Mouse (Mus musculus) neural tube, embryonic 13.5 days (tissue): ENCODE results near the gene Opn4. TPM values are rescaled to one million over a fixed set of nuclear protein-coding genes. Genes with fewer than 3 reads are reported as not detected.

Source experiments
- ATAC-seq: fragments of 200-750 bp; cut with Nextera tagmentation; 2 replicates; pipeline ENCODE4 v1.8.0; 2017; ENCODE audit warnings: low read depth, mild to moderate bottlenecking, moderate TSS enrichment, moderate library complexity
- H3K27ac ChIP-seq: fragments of 300-500 bp; sonication (generic); replicated peaks from 2 replicates; pipeline ENCODE4 v1.5.1; 2015; ENCODE audit warnings: moderate library complexity, mild to moderate bottlenecking, inconsistent platforms
- H3K27me3 ChIP-seq: fragments of 300-500 bp; sonication (generic); 2 replicates; pipeline ENCODE4 v1.6.1; 2015; ENCODE audit warnings: mild to moderate bottlenecking, inconsistent platforms
- H3K36me3 ChIP-seq: fragments of 300-500 bp; sonication (generic); 2 replicates; pipeline ENCODE4 v1.6.1; 2015; ENCODE audit warnings: mild to moderate bottlenecking, inconsistent platforms
- H3K4me1 ChIP-seq: fragments of 300-500 bp; sonication (generic); replicated peaks from 2 replicates; pipeline ENCODE4 v1.6.1; 2015; ENCODE audit warnings: inconsistent platforms
- H3K4me2 ChIP-seq: fragments of 300-500 bp; sonication (generic); 2 replicates; pipeline ENCODE4 v1.6.1; 2015; ENCODE audit warnings: inconsistent platforms, mild to moderate bottlenecking, moderate library complexity
- H3K4me3 ChIP-seq: fragments of 300-500 bp; sonication (generic); 2 replicates; pipeline ENCODE4 v1.5.1; 2015; ENCODE audit warnings: mild to moderate bottlenecking, inconsistent platforms
- H3K9ac ChIP-seq: fragments of 300-500 bp; sonication (generic); 2 replicates; pipeline ENCODE4 v1.6.1; 2015; ENCODE audit warnings: moderate library complexity, mild to moderate bottlenecking, inconsistent platforms
- H3K9me3 ChIP-seq: fragments of 300-500 bp; sonication (generic); 2 replicates; pipeline ENCODE4 v1.6.1; 2016; ENCODE audit warnings: inconsistent platforms
- WGBS: fragments of 180-500 bp; shearing (Covaris S2); methylation state at CpG from one replicate; pipeline ENCODE4 v1.1.7; 2015; 5-methylcytosine and 5-hydroxymethylcytosine counted together
- polyA plus RNA-seq: library from polyadenylated mRNA; unstranded; fragments of >200 nt; fragmentation: Nextera tagmentation; extraction: Ambion mirVana; gene quantifications from 2 replicates; pipeline ENCODE4 v1.2.1, GENCODE M21; 2015

Gene Opn4
- polyA plus RNA-seq, 1 experiment from 2014 or later = not detected

DNA sequence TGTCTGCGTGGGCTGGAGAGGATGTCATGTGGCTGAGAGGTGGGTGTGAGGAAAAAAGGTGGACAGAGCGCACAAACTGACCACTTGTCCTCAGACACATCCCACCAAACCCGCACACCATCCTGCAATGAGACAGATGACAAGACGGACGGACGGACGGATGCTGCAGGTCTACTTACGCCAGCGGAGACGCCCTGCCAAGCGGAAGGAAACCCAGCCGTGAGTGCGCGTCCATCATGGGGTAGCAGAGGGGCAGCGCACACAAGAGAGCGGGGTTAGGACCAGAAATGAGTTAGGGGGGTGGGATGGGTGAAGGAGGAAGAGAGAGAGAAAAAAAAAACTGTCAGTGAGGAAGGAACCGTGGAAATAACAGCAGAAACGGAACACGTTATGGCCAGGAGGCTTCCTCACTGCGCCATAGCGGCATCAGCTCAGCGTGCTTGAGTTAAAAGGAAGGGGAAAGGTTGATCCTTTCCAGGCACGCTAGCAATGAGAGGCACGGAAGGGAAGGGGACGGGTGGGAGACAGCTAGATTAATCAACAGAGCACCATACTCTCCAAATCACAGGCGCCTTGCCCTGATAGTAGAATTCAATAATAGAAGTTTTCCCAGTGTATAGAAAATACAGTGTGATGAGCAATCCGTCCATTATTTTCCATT, 30.3 kb downstream of the Opn4 start:
- Histone ChIP-seq H3K9ac (peak overlapping the region; percentile 65), H3K27ac (no peak overlapping the region), H3K36me3 (no peaks in the 10 kb centered on the region), H3K4me2 (peak overlapping the region; percentile 57), H3K4me3 (peak overlapping the region; percentile 35), H3K27me3 (no peaks in the 10 kb centered on the region), H3K4me1 (peaks cover 6% of the 10 kb centered on the region; the same call in 1 of the 2 replicates), H3K9me3 (no peaks in the 10 kb centered on the region)
- 37% methylated on average over 27 of the region's 27 CpGs for WGBS
- ATAC-seq = peak; percentile 41; the same call in 1 of the 2 replicates

DNA sequence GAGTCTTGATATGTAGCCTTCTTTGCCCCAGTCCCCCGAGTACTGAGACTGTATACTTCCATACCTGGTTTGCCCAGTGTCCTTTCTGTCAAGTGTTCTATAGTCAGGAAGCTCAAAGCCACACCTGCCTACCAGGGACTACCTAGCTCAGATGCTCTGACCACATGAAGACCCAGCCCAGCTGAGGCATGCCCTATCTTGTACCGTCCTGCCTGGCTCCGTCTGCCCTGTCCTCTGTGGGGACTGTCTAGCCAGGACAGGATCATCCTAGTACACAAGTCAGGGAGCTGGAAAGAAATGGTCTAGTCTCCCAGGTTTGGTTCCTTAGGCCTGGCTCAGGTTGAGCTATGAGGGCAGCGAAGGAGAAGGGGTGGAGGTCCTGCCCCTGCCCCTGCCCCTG, 31.3 kb downstream of the Opn4 start:
- 84% methylated on average over 4 of the region's 4 CpGs for WGBS
- H3K9me3 ChIP-seq = no peaks in the 10 kb centered on the region
- no peaks in the 10 kb centered on the region for H3K36me3 ChIP-seq
- H3K4me1 ChIP-seq = peaks cover 6% of the 10 kb centered on the region; the same call in 1 of the 2 replicates
- no peaks in the 10 kb centered on the region for H3K27me3 ChIP-seq
- H3K9ac ChIP-seq = no peak overlapping the region
- H3K4me3 ChIP-seq = no peak overlapping the region
- no peak for ATAC-seq
- H3K4me2 ChIP-seq = no peak overlapping the region
- H3K27ac ChIP-seq = no peak overlapping the region

DNA sequence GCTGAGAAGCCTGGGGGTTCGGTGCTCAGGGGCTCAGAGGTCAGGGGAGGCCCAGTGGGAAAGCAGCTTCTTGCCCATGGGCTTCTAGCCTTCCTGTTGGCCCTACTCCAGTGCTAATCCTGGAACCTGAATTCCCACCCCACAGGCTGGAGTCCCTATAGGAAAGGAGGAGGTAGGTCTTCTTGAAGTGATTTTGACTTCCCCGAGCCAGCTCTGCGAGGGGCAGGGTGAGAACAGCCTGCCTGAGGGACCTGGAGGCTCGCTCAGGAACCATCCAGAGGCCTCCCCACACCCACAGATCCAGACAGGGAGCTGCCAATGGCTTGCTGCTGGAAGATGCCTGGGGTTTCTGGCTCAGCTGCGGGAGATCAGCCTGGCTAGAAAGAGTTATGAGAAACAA, 32.2 kb downstream of the Opn4 start:
- Histone ChIP-seq H3K4me3 (no peak overlapping the region), H3K9ac (no peak overlapping the region)

DNA sequence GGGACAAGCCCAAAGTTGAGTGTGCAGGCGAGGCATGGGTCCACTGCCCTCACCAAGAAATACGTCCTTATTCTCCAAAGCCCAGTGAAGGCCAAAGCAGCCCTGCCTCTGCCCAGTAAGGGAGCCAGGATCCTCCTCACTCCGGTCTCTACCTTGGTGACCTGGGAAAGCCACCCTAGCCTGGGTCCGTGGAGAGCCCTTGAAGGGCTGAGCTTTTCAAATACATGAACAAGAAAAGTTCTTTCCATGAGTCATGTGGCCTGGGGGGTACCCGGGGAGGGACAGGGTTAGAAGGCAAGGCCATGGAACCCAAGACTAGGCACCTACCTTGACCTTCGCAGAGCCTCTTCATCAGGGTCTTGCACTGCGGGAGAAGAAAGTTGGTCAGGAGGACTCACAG, 33.4 kb downstream of the Opn4 start:
- no peak overlapping the region for H3K27ac ChIP-seq
- ATAC-seq = no peak
- 94% methylated on average over 7 of the region's 7 CpGs for WGBS
- no peak overlapping the region for H3K4me2 ChIP-seq
- no peaks in the 10 kb centered on the region for H3K27me3 ChIP-seq
- H3K4me1 ChIP-seq = peaks cover 6% of the 10 kb centered on the region; the same call in 1 of the 2 replicates
- H3K4me3 ChIP-seq = no peak overlapping the region
- no peak overlapping the region for H3K9ac ChIP-seq
- H3K36me3 ChIP-seq = no peaks in the 10 kb centered on the region
- H3K9me3 ChIP-seq = no peaks in the 10 kb centered on the region

More for the DNA sequence above, 32.2 kb downstream of the Opn4 start:
- 73% methylated on average over 5 of the region's 5 CpGs for WGBS
- Histone ChIP-seq H3K27me3 (no peaks in the 10 kb centered on the region), H3K4me1 (peaks cover 6% of the 10 kb centered on the region; the same call in 1 of the 2 replicates), H3K27ac (no peak overlapping the region), H3K9me3 (no peaks in the 10 kb centered on the region), H3K4me2 (no peak overlapping the region), H3K36me3 (no peaks in the 10 kb centered on the region)
- no peak for ATAC-seq

DNA sequence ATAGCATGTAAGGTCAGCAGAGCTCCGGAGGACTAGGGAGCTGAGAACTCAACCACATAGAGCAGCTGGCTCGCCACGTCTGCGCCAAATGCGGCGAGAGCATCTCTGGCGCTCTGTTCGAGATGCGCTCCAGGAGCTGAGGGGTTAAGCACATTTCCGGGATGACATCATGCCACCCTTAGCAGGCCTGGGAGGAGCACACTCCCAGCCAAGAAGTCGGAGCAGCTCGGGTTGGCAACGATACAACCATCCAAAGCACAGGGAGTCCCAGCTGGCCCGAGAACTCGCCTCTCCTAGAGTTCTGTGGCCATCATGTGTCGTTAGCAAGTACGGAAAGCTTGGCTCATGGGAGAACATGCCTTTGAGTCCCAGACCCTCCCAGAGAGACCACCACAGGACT, 34.2 kb downstream of the Opn4 start:
- peaks cover 6% of the 10 kb centered on the region; the same call in 1 of the 2 replicates for H3K4me1 ChIP-seq
- no peak overlapping the region for H3K4me2 ChIP-seq
- H3K27me3 ChIP-seq = no peaks in the 10 kb centered on the region
- no peak overlapping the region for H3K4me3 ChIP-seq
- no peak overlapping the region for H3K27ac ChIP-seq
- ATAC-seq = no peak
- no peaks in the 10 kb centered on the region for H3K36me3 ChIP-seq
- WGBS = 71% methylated on average over 17 of the region's 17 CpGs
- H3K9me3 ChIP-seq = no peaks in the 10 kb centered on the region
- H3K9ac ChIP-seq = no peak overlapping the region

DNA sequence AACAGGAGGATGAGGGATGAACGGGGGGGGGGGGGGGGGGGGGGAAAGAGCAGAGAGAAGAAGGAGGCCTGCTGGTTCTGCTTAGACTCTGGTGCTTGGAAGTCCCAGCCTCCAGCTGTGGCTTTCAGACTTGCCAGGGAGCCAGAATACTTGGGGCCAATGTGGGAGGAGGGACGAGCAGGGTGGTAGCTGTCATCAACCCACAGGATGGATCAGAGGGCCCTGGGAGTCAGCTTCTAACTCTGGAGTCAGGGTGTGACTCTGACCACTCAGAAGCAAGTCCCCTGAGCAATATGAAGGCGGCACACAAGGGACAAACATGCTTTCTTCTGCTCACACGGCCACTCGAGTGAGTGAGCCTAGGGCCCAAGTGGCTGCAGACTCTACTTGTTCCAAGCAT, 35.3 kb downstream of the Opn4 start:
- Histone ChIP-seq H3K4me1 (peaks cover 5% of the 10 kb centered on the region; the same call in 1 of the 2 replicates), H3K27ac (no peak overlapping the region), H3K36me3 (no peaks in the 10 kb centered on the region), H3K9ac (no peak overlapping the region), H3K27me3 (no peaks in the 10 kb centered on the region), H3K9me3 (no peaks in the 10 kb centered on the region), H3K4me3 (no peak overlapping the region), H3K4me2 (no peak overlapping the region)
- 61% methylated on average over 5 of the region's 5 CpGs for WGBS
- no peak for ATAC-seq

DNA sequence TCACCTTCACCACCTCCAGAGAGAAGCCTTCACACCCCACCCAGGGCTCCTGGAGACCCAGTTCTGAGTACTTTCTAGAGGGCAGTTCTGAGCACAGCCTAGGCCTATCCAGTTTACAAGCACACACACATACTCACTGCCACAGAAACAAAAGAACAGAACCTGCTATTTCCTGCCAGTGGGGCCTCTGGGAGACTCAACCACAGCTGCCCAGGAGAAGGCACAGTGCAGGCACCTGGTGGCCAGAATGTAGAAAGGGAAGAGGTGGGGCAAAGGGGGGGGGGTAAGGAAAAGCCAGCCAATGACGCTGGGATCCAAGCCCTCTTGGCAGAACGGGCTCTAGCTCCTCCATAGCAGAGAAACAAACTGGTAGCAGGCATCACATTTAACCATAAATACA, 37.5 kb downstream of the Opn4 start:
- Histone ChIP-seq H3K4me1 (no peaks in the 10 kb centered on the region), H3K36me3 (no peaks in the 10 kb centered on the region), H3K4me3 (no peak overlapping the region), H3K27me3 (no peaks in the 10 kb centered on the region), H3K9ac (no peak overlapping the region), H3K27ac (no peak overlapping the region), H3K4me2 (no peak overlapping the region), H3K9me3 (no peaks in the 10 kb centered on the region)
- no peak for ATAC-seq
- WGBS = 19% methylated on average over 2 of the region's 2 CpGs

DNA sequence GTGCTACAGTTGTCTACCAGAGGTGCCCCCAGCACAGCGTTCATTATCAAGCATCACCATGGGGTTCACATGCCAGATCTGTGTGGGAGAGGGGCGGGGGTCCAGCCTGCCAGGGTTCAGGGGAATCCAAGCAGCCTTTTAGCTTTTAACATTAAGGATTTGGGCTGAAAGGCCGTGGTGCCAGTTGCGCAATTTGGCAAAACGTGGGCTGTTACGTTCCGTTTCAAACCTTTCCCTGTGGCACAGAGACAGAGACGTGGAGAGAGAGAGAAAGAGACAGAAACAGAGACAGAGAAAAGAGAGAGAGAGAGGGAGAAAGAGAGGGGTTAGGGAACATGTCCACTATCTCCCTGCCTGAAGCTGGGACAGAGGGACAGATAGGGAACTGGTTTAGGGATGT, 38.3 kb downstream of the Opn4 start:
- no peaks in the 10 kb centered on the region for H3K36me3 ChIP-seq
- no peak overlapping the region for H3K27ac ChIP-seq
- no peak for ATAC-seq
- H3K9ac ChIP-seq = no peak overlapping the region
- H3K4me2 ChIP-seq = no peak overlapping the region
- H3K9me3 ChIP-seq = no peaks in the 10 kb centered on the region
- no peaks in the 10 kb centered on the region for H3K4me1 ChIP-seq
- no peaks in the 10 kb centered on the region for H3K27me3 ChIP-seq
- WGBS = 90% methylated on average over 8 of the region's 8 CpGs
- H3K4me3 ChIP-seq = no peak overlapping the region

DNA sequence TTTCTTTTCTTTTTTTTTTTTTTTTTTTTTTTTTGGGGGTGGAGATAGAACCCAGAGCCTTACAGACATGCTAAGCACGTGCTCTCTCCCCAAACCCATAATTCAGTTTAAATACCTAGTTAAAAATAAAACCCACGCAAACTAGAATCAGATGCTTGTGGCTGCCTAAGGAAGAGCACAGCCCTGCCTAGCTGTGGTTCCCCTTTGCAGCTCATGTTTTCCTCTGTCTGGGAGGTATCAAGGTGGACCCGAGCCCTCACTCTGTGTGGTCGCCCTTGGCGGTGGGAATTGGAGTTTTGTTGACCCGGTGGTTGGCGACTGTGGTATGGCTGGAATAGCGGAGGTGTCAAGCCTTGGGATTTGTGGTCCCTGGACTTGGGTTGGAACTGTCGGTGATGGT, 41.0 kb downstream of the Opn4 start:
- no peak for ATAC-seq
- H3K4me1 ChIP-seq = no peaks in the 10 kb centered on the region
- H3K27ac ChIP-seq = no peak overlapping the region
- H3K36me3 ChIP-seq = no peaks in the 10 kb centered on the region
- WGBS = 87% methylated on average over 9 of the region's 9 CpGs
- H3K9ac ChIP-seq = no peak overlapping the region
- no peaks in the 10 kb centered on the region for H3K27me3 ChIP-seq
- no peaks in the 10 kb centered on the region for H3K9me3 ChIP-seq
- no peak overlapping the region for H3K4me3 ChIP-seq
- no peak overlapping the region for H3K4me2 ChIP-seq

DNA sequence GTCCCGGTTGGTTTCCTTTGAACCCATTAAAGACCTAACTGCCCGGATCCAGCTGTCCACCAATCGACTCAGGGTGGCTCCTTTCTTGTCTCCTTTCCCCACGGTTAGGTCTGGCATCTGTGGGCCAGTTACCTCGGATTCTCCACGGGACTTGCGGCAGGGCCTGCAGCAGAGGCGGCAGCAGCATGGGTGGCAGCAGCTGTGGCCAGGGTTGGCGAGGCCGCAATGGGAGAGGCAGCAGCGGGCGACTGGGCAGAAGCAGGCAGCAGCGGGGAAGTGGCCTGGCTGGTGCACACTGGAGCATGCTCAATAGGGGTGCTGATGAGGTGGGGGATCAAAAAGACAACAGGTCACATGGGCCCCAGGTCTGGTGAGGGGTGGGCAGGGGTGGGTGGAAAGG, 44.7 kb downstream of the Opn4 start:
- Histone ChIP-seq H3K36me3 (no peaks in the 10 kb centered on the region), H3K9me3 (no peaks in the 10 kb centered on the region), H3K27me3 (no peaks in the 10 kb centered on the region), H3K4me3 (no peak overlapping the region), H3K27ac (no peak overlapping the region), H3K4me1 (no peaks in the 10 kb centered on the region), H3K4me2 (no peak overlapping the region), H3K9ac (no peak overlapping the region)
- 0 out of 2 replicates have a peak, but pooled peaks have one; percentile 27 for ATAC-seq
- 56% methylated on average over 13 of the region's 13 CpGs for WGBS

DNA sequence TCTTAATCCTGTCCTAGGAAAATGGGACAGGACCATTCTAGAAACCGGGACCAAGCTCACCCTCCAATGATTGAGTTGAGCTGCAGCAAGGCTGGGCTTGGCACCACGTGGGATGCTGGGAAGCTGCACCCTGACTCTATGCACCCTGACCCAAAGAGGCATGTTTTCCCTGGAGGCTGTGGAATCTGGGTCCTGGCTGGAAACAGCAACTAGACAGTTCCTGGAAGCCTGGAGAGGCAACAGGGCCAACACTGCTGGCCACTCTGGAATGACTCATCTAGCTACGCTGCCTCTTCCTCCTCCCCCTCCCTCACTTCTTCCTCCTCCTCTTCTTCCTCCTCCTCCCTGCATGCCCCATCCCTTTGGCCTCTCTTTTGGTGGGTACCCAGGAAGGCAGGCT, 45.9 kb downstream of the Opn4 start:
- Histone ChIP-seq H3K4me1 (0 out of 2 replicates have a peak, but pooled peaks cover 2% of the 10 kb centered on the region), H3K9me3 (no peaks in the 10 kb centered on the region), H3K4me3 (no peak overlapping the region), H3K9ac (no peak overlapping the region), H3K27me3 (no peaks in the 10 kb centered on the region), H3K27ac (no peak overlapping the region), H3K4me2 (no peak overlapping the region), H3K36me3 (no peaks in the 10 kb centered on the region)
- 77% methylated on average over 3 of the region's 3 CpGs for WGBS
- no peak for ATAC-seq

DNA sequence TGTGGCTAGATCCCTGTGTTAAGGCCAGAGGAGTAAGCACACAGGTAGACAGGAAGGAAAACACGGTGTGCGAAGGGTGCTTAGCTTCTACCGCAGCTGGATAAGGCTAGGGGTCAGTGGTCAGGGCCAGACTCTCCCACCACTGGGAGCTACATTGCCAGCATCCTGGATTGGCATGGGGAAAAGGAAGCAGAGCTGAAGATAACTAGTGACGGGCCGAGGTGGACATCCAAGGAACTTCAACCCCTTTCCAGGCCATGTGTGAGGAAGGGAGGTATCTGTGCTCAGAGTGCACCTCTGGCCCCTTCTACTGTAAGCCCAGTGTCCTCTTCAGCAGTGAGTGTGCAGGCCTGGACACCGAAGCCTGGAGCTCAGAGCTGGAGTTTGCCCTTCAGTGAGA, 46.5 kb downstream of the Opn4 start:
- WGBS = 91% methylated on average over 6 of the region's 6 CpGs
- peaks cover 4% of the 10 kb centered on the region; the same call in 1 of the 2 replicates for H3K4me1 ChIP-seq
- no peaks in the 10 kb centered on the region for H3K27me3 ChIP-seq
- no peak overlapping the region for H3K9ac ChIP-seq
- H3K4me3 ChIP-seq = no peak overlapping the region
- H3K27ac ChIP-seq = no peak overlapping the region
- no peak for ATAC-seq
- no peak overlapping the region for H3K4me2 ChIP-seq
- no peaks in the 10 kb centered on the region for H3K9me3 ChIP-seq
- no peaks in the 10 kb centered on the region for H3K36me3 ChIP-seq

DNA sequence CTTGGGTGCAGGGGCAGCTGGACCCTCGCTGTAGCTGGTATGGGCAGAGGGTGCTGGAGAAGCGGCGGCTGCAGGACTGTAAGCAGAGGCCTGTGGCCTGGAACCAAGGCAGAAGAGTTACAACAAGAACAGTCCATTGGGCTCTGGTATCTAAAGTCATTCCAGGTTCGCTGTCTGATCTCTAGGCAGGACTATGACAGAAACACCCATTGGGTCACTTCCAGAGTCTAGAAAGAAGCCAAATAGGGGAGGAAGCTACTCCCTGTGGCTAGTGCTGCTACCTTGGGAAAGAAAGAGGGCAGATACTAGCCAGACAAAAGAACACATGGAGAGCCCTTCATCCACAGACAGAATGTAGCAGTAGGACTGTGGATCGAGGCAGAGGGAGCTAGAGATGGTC, 47.7 kb downstream of the Opn4 start:
- Histone ChIP-seq H3K27me3 (no peaks in the 10 kb centered on the region), H3K9ac (no peak overlapping the region), H3K4me2 (no peak overlapping the region), H3K36me3 (no peaks in the 10 kb centered on the region), H3K9me3 (no peaks in the 10 kb centered on the region), H3K27ac (no peak overlapping the region), H3K4me3 (no peak overlapping the region), H3K4me1 (peaks cover 11% of the 10 kb centered on the region)
- WGBS = 90% methylated on average over 5 of the region's 5 CpGs
- no peak for ATAC-seq
